Mouse (Mus musculus): ENCODE measurements at regions not wholly inside any gene's neighbourhood (a gene's known extent, or its start where the extent isn't known, plus 50 kb on each side); places are given as distances from the start of the nearest gene placed in this dataset.

DNA sequence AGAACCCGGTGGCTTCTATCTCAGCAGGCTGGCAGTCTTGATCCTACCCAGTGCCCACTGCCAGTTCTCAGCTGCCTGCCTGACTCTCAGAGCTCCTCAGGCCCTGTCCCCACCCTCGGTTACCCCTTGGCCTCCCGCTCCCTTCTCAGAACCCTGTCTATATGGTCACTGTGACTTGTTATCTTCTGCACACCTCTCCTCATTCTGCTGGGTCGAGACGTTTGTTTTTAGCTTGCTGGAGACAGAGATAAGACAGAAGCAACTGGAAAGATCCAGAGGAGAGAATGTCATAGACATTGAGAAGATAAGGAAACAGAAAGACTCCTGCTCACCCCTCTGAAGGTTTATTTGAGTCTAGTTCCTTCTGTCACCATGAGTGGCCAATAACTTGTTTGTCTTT, 53.8 kb upstream of the Phc1 start:
- no peak for DNase-seq (ENCODE audit: low spot score in 2 of 2)

DNA sequence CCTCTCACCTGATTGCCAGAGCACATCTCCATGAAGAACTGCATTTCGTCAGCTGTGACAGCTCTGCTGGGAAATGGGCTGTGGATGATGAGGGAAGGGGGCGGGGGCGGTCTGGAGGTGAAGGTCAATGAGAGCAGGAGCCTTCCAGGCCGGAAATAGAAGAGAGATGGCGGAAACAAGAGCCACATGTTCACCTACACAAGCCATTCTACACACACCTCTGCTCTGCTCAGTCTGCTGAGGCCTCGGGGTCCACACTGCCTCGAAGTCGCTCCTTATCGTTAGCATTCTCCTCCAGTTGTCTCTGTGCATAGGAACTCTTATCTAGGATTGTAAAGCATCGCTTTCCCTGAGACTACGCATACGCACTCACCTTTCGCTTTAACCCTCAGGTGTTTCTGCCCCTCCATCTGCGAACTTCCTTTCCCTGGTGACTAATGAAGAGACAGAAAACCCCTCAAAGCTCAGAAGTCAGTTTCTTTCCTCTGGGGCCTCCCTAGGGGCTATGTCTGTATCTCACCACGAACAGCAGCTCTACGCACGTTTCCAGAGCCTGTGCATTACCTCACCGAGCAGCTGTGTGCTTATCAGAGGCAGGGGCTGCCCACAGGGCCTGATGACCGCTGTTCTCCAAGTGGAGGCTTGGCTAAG, 53.0 kb upstream of the Phc1 start:
- no peak for DNase-seq (ENCODE audit: low spot score in 2 of 2)

DNA sequence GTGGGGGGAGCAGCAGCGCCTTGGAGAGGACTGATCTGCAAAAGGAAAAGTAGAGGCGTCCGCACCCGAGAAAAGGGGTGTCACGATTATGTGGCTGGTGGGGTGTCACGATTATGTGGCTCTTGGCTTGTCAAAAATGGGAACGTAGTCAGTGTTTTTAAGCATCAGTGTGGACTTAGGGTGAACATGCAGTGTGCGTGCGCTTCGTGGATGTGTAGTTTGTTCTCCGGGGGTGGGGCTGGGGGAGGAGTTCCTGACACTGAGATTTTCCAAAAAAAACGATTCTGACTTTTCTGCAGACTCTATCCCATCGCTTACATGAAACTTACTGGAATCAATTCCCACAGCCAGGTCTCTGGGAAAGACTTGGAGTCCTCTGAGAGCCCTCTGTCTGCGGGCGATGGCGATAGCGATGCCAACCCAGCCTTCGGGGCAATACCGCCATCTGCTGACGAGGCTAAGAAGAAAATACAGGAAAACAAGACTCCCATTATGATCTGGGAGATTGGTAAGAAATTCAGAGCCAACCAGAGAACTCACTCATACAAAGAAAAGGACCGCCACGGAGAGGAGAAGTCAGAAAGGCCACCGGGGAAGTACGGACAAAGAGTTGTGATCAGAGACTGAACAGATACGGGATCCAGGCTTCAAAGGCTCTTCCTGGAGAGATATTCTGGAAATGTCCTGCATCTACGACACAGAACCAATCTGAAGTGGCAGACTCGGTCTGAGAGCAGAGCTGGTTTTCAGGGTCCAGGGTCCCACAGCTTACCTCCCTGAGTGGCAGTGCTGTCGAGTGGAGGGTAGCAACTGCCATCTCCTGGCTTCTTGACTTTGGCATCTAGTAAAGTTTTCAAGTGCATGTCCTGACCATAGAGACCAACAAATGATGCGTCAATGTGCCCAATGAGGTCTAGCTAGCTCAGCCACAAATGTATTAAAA, 51.6 kb upstream of the Phc1 start:
- DNase-seq (ENCODE audit: low spot score in 2 of 2): peak; percentile 39 to 43

DNA sequence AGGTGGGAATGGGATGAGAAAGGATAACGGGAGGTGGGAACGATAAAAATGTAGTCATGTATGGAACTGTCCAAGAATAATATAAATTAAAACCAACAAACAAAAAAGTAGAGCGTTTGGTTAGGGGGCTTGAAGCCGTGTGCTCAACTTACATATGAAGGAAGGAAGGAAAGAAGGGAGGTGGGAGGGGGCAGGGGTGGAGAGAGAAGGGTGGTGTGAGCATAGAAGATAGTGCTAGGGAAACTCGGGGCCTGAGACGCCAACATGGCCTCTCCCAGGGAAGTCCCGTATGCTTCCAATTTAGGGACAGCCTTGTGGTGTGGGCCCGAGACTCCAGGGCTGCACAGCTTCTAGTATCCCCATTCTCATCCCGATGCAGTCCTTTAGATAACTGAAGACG, 50.8 kb upstream of the Phc1 start:
- no peak for DNase-seq (ENCODE audit: low spot score in 2 of 2)

DNA sequence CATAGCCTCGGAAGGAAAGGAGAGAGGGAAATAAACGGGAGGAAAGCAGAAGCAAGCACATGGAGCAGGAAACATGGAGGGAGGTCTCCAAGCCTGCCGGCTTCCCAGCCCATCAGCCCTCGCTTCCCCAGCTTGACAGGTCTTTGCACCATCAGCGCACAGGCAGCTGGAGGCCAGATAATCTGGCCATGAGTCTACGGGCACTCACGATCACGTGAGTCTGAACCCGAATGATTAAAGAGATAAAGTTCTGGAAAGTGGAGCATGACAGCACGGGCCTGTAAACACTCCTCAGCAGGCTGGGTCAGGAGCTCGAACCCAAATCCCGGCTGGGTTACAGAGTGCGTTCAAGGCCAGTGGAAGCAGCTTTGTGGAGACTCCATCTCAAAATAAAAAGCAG, 50.4 kb upstream of the Phc1 start:
- no peak for DNase-seq (ENCODE audit: low spot score in 2 of 2)

Measured in left cerebral cortex, adult 8-10 months (tissue).